Mouse (Mus musculus) B cell, adult 2 months (primary cell): ENCODE measurements around the gene Plekha5.

ENCODE experiments used
- DNase-seq, 2 experiments: peaks; one replicate each; pipeline ENCODE4 v3.0.0; 2022

The Plekha5 gene

DNA sequence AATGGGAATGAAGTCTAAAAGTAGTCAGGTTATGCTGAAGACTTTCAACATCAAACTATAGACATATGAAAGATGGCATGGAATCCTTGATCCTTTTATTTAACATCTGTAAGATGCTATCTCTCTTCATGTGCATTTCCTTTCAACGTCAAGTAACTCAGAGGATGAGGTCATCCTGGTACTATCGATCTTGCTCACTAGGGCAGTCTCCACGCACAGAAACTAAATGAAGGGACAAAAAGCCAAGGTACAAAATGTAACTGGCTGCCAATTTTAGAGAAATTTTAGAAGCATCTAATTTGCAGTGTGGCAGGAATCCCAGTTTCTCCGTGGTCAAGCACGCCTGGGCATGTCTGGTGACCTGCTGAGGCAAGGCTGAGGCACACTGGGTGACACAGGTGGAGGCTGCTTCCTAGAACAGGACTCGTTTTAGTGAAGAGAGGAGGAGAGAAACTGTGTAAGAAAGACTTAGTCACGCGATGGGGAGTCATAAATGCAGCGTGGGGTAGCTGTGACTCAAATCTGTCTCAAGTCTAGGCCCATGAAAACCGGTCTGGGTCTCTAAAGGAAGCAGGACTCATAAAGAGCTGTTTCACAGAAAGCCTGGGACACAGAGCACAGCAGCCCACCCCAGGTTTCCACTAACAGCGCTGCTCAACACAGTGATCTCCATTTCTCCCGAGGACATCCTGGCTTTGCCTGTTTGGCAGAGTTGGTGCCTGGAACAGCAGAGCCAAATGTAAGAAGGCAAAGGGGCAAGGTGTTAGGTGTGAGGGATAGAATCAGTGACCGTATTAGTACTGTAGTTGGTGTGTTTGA lies 196.9 kb downstream of the Plekha5 start:
- DNase-seq = no peak

DNA sequence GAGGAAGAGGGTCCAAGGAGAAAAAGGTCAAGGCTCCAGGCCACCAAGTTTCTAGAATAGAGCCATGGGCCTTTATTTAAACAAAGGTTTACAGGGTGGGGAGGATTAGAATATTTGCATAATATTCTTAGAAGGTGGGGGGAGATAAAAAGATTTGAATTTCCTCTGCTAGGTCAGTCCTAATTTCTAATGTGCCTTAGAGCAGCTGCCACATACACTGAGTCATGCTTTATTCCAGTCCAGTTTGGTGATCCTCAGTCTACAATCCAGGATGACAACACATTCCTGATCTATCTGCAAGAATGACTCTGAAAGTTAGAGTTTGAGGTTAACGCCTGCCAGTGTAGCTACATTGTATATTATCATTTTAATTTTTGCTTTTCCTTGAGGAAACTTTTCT lies 197.8 kb downstream of the Plekha5 start:
- no peak for DNase-seq

DNA sequence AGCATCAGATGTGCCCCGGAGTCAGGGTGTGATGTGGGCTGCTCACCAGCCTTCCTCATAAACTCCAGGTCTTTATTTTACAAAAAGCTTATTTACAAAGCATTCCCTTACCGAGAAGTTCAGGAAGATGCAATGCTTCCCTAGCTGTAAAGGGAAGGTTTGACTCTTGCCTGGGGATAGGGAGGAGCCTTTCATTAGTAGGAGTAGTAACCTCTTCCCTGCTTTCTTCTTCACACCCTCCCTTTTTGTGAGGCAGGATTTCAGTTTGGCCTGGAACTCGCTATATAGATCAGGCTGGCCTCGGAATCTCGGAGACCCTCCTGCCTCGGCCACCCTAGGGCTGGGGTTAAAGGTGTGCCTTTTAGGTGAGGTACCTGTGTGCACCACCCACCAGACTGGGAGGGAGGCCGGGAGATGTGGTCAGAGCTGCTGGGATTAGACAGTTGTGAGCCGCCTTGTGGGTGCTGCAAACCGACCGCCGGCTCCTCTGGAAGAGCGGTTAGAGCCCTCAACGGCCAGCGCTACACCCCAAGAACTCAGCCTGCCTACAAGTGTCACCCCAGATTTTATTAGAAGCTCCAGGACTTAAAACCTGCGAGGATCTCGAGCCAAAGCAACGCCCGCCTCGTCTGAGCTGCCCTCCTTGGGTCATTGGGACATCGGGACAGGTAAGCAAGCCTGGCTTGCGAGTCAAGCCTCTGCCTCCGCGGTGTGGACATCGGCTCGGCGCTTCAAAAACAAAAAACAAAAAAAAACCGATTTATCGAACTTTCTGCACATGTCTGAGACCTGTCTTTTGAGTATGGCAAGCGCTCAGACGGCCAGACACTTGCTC lies 198.8 kb downstream of the Plekha5 start, which contains the start of gene Aebp2:
Gene Aebp2 (plus strand): TSS at position 273 of the 835 bp plus-strand sequence.
- no peak for DNase-seq

DNA sequence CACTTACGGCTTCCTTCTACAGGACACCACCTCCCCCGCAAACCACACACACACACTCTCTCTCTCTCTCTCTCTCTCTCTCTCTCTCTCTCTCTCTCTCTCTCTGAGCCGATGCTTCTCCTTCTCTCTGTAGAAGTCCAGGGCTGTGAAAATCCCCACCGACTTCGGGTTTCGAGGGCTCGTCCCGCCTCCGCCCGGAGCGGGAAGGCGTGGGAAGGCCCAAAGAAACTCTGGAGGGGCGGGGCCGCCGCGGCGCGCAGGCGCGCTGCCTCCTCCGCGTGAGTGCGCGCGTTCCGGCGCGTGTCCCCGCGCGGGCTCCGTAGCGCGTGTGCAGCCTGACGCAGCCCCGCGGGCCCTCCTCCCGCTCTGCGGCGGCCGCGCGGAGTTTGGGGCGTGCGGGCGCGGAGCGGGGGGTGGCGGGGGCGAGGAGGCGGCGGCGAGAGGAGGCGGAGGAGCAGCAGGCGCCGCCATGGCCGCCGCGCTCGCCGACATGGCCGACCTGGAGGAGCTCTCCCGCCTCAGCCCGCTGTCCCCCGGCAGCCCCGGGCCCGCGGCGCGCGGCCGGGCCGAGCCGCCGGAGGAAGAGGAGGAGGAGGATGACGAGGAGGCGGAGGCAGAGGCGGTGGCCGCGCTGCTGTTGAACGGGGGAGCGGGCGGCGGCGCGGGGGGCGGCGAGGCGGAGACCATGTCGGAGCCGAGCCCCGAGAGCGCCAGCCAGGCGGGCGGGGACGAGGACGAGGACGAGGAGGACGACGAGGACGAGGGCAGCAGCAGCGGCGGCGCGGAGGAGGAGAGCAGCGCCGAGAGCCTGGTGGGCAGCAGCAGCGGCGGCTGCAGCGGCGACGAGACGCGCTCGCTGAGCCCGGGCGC lies 199.6 kb downstream of the Plekha5 start:
- peak; percentile 94 to 95 for DNase-seq

DNA sequence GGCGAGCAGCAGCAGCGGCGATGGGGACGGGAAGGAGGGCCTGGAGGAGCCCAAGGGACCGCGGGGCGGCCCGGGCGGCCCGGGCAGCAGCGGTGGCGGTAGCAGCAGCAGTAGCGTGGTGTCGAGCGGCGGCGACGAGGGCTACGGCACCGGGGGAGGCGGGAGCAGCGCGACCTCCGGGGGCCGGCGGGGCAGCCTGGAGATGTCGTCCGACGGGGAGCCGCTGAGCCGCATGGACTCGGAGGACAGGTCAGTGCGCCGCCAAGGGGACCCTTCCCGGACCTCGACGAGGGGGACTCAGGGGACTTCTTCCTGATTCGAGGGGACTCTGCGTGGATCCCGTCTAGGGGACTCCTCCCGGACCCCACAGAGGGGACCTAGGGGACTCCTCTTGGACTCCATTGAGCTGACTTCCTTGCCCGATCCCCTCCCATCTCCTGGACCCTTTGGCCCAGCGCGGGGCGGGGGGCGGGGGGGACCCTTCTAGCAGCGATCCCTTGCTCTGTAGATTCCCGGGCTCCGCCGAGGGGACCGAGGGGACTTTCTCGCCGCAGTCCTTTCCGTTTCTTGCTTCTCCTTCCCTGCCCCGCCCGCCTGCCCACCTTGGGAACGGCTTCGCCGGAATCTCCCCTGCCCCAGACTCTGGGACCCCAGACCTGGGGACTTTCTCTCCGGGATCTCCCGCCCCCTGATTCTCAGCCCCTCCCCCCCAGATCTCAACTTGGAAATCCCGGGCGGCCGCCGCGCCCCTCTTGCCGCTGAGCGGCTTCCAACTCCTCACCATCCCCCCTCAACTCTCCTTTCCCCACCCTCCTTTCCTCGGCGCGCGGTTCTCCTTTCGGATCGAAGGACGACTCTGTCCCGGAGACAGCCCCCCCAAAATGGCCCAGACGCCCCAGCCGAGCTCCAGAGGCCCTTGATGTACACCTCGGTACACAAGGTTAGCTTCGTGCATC lies 200.5 kb downstream of the Plekha5 start:
- DNase-seq = peak; percentile 36 to 53

DNA sequence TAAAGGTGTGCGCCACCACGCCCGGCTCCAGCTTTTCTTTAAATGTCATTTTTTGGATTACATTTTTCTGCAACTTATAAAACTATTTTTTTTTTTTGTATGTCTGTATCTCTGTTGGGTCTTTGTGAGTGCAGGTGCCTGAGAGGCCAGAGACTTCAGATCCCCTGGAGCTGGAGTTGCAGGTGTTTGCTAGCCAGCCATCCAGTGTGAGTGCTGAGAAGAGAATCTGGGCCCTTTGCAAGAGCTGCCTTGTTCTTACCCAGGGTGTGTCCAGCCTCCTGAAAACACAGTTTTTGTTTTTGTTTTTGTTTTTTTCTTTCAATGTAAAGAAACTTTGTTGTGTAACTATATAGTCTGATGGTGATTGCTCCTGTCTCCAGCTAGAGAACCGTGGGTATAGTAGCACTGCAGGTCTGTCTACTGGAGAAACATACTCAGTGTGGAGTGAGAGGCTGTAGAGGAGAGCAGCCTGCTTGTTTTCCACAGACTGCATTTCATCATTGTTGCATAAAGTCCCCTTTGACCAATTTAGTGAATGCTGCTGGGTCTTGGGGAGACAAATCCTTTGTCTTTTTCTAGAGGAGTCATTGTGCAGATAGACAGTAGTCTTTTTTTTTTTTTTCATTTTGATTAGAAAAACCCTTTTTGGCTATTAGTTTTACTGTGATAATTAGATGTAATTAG lies 205.5 kb downstream of the Plekha5 start:
- no peak for DNase-seq

DNA sequence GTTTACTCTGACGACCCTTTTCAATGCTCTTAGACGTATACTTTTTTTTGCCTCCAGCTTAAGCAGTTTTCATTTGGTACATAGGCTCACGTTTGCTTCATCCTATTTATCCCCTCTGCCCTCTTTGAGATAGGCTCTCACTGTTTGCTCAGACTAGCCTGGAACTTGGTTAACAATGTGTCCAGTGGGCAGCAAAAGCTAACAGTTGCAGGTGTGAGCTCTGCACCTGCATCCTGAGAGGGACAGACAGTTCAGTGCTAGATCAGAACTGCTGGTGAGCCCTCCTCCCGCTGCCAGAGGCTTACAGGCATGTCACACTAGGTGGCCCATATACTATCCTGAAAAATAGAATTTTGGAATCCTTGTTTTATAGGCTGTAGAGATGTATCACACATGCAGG lies 206.5 kb downstream of the Plekha5 start:
- DNase-seq = no peak

DNA sequence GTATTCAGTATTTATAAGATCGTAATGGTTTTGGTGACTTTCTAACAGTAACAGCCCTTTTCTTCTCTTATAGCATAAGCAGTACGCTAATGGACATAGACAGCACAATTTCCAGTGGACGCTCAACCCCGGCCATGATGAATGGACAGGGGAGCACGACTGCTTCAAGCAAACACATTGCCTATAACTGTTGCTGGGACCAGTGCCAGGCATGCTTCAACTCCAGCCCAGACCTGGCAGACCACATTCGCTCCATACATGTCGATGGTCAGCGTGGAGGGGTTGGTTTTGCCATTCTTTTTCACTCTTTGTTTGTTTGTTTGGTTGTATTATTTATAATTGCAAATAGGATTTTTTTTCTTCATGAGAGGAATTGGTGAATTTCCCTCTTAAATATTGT lies 209.8 kb downstream of the Plekha5 start:
- no peak for DNase-seq

DNA sequence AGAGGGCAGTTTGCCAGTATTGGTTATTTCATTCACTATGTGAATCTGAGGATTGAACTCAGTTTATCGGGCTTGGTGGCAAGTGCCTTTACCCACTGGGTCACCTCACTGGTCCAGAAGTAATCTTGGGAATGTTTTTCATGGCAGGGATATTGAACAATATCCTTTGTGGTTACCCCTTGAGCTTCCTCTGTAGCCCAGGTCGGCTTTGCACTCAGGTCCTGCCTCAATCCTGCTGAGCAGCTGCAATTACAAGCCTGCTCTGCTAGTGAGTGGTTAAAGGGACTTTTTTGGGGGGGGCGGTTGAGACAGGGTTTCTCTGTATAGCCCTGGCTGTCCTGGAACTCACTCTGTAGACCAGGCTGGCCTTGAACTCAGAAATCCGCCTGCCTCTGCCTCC lies 212.4 kb downstream of the Plekha5 start:
- DNase-seq = no peak

DNA sequence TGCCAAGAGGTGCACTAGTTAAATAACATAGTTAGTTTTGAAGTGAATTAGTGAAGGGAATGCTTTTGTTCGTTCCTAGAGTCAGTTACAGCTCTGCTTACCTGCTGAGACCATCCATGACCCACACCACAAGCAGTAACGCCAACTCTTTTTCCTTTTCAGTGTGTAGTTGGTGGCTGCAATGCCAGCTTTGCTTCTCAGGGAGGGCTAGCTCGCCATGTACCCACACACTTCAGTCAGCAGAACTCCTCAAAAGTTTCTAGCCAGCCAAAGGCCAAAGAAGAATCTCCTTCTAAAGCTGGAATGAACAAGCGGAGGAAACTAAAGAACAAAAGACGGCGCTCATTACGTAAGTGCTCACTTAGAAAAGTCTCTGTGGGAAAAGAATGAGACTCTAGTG lies 218.2 kb downstream of the Plekha5 start:
- DNase-seq = no peak

DNA sequence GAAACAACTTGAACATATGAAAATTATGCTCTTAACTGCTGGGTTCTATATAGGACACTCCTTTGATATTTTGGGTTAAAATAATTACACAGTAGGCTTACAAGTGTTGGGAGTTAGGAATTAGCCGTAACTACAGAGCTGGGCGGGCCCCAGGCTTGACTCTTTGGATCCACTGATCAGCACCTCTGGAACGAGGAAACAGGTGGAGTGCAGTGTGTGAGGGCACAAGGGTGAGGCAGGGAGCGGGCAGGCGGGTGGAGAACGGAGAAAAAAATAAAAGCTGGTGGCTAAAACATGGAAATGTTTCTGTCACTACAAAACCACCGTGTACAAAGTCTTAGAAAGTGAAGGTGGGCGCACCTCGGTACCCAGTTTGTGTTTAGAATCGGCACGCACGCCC lies 218.8 kb downstream of the Plekha5 start:
- no peak for DNase-seq

DNA sequence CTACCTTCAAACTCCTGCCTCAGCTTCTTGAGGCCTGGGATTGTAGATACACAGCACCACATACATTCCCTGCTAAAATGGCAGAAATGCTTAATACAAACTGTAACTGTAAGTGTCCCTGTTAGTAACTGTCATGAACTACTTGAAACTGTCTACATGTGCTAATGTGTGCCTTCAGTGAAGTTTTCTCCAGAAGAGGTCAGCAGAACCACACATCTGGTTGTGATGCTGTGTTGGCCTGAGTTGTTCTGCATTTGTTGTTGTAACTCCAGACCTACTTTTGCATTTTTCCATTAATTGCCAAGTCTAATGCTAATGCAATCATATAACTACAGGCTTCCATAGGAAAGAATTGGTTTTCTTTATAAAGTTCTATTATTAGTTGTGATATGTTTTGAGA lies 222.1 kb downstream of the Plekha5 start:
- DNase-seq = no peak
